Mouse (Mus musculus): ENCODE results near the gene Atl1.

Gene Atl1

GRCm38 (mm10) chr12:69885170-69885923 lies 7.1 kb upstream of the Atl1 start:
- no peak for DNase-seq

GRCm38 (mm10) chr12:69887776-69888175 lies 4.6 kb upstream of the Atl1 start:
- DNase-seq: no peak

GRCm38 (mm10) chr12:69888345-69888744 lies 4.1 kb upstream of the Atl1 start:
- no peak for DNase-seq

- DNase-seq: no peak
Observed at GRCm38 (mm10) chr12:69890051-69890450, 2.4 kb upstream of the Atl1 start.

DNA sequence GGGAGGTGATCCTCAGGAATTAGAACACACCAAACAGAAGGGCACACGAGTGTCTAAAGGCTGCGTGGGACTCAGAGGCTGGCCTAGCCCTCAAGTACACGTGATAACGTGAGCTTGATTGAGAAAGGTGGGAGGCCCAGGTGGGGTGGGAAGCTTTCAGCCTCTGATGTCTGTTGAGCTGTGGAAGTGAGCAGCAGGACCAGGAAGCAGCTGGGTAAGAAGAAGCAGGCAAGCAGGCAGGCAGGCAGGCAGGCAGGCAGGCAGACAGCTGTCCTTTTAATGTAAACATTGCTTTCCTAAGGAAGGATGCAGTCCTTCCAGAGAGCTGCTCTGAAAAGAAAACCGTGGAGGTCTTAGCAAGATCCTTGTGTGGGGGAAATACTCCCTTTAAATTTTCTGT lies 1.9 kb upstream of the Atl1 start:
- DNase-seq: peak; percentile 10 to 23

DNA sequence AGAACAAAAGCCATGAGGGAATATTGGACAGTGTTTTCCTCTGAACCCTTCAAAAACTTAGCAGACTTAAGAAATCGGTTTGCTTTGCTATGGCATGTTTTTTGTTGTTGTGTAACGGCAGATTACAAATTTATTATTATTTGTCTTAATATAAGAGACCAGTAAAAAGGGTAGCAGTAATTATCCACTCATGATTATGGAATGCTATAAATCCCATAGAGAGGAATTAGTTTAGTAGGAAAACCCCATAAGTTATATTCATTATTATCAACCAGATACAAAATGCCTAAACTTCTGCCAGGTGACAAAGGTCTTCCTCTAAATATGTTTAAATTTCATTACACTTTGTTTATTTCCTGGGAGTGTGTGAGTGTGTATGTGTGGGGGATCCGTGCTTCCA lies 693 bp upstream of the Atl1 start:
- no peak for DNase-seq

DNA sequence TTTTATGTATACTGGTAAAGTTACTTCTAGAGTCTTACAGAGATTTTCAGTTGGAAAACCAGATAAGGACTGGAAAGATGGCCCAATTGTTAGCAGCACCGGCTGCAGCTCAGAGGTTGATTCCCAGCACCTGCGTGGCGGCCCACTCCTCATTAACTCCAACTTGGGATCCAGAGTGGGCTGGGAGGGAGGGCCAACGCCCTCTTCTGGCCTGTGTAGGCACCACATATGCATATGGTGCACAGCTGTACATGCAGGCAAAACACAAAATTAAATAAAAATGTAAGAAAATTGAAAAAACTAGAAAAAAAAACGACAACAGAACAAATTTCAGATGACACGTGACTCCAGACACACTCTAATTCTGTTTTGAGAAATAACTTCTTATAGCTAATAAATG lies 1.5 kb downstream of the Atl1 start:
- peak in 1 of 2 experiments; percentile 28 for DNase-seq

DNA sequence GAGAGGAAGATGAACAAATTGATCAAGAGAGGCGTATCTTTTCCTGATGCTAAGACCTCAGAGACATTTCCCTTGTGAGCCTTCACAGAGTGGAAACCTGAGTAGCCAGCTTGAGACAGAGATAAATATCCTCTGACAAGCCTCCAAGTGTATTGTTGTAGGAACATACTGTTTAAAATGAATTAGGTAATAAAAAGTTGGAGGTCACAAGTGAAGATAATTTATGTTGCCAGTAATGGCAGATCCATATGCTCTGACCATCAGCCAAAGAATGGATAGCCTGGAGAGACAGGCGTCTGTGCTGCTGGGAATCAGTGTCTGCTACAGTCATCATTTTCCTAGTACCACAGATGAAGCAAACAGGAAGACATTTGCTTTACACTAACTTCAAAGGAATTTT lies 2.6 kb downstream of the Atl1 start:
- no peak for DNase-seq

- no peak for DNase-seq
Observed at GRCm38 (mm10) chr12:69898119-69898518, 5.7 kb downstream of the Atl1 start.

- DNase-seq: no peak
Observed at GRCm38 (mm10) chr12:69904991-69905390, 12.6 kb downstream of the Atl1 start.

DNA sequence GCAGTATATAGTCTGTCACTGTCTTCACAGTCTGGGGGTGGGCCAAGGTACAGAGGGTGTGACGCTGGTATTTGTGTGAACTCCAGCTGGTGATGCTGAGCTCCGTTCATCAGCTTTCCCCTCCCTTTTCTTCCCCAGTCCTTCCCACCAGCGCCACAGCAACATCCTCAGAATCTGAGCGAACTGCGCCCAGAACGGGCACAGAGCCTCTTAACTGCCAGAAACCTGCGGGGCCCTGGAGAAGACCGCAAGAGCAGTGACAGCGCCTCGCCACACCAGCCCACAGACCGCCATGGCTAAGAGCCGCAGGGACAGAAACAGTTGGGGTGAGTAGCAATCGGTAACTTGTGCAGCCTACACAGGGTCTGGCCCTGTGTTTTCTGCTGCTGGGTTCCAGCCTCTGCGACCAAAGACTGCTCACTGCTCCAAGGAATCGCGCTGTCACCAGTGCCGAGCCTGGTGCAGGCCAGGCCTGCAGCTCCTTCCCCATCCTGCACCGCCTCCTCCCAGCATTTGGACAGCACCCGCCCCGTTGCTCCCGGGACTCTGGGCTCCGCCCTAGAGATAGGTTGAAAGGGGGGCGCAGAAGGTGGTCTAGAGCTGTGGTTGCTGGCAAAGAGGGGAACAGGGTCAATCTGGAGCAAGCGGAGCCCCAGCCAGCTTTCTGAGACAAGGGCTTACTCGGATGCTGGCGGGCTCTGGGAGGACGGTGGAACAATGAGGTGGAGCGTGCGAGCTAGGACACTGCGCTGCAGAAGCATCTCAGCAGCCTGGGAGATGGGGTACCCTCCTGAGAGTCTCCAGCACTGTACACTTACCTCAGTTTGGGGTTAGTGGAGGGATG lies 15.5 kb downstream of the Atl1 start:
- peak; percentile 89 to 91 for DNase-seq

GRCm38 (mm10) chr12:69908511-69908900 lies 16.1 kb downstream of the Atl1 start:
- DNase-seq: peak; percentile 87 to 90

DNA sequence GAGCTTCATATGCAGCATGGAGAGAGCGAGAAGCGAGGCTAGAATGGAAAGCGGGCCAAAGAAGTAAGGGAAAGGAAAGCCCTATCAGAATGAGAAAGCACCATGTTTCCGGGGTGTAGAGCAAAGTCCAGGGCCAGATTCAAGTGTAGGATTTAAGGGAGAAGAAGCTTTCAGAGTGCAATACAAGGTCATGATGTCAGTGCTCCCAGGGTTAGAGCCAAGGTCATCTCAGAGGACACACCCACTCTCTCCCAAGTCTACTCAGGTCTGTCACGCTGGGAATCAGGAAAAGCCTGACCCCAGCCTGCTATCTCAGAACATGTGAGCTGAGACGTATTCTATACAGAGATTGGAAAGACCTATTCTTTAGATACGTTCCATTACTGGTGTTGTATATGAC lies 19.5 kb downstream of the Atl1 start:
- DNase-seq: no peak

- no peak for DNase-seq
Observed at GRCm38 (mm10) chr12:69912737-69913136, 20.3 kb downstream of the Atl1 start.

GRCm38 (mm10) chr12:69917870-69918269 lies 25.5 kb downstream of the Atl1 start:
- DNase-seq: no peak

DNA sequence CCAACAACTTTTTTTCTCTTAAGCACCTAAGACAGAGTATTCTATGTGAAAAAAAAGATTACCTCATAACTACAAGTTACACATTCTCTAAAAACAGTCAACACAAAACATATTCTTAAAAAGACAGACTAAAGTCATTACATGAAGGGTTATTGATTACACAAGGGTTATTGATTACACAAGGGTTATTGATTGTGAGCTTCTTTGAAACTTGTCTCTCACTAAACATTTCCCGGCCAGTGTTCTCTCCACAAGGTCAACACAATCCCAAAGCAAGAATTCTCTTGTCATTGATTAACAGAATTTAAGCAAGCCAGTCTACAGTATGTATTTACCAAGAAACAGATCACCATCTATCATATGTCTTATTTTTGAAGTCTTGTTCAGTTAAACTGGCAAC lies 29.7 kb downstream of the Atl1 start:
- DNase-seq: no peak

GRCm38 (mm10) chr12:69923128-69923527 lies 30.7 kb downstream of the Atl1 start:
- DNase-seq: peak; percentile 16 to 37

DNA sequence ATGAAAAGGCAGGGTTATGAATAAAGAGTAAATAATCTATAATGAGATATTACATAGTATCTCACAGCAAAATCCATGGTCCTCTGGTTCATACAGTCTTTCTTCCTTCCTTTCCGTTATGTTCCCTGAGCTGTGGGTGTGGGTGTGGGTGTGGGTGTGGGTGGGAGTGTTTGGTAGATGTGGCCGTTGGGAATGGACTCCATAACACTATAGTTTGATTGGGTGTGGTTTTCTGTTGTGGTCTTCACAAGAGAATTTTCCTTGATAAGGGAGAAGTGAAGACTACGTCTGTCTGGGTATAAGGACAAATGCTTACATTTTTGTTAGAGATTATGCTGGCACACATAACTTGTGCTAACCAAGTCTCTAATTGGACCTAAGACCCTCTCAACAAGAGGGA lies 31.2 kb downstream of the Atl1 start:
- no peak for DNase-seq

GRCm38 (mm10) chr12:69924012-69924411 lies 31.6 kb downstream of the Atl1 start:
- DNase-seq: peak; percentile 49 to 61

DNA sequence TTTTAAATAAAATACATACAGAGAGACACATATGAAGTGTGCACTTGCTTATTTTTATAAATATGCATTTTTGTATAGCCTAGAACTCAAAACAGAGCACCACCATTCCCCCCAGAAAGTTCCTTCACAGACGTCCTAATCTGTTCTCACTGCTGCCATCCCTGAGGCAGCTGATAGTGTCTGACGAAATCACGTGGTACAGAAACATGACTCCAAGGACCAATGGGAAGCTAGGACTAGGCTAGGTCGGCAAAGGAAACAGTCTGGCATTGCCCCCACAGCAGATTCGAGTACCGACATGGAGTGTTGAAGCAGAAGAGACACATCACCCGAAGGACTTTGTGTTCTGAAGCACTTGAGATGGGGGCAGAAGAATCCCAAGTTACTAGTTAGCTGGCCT lies 34.3 kb downstream of the Atl1 start:
- DNase-seq: peak in 1 of 2 experiments; percentile 6

DNA sequence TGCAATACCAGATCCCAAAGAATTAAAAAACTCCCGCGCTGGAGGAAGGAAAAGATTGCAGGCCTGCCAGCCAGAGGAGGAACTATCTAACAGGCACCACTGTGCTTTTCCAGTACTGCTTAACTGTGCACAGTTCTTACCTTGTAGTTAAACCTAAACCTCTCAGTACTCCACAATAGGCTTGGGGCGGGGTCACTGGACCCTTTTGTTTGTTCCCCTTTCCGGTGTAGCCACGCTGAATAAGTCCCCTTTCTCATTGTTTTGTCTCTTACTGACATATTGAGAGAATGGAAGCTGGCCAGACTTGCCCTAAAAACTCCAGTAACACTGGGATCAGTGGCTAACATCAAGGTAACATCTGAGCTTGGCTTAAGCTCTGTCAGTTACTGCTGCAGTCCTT lies 45.3 kb downstream of the Atl1 start:
- no peak for DNase-seq

GRCm38 (mm10) chr12:69939291-69939690 lies 46.9 kb downstream of the Atl1 start:
- peak; percentile 24 to 38 for DNase-seq

- DNase-seq: no peak
Observed at GRCm38 (mm10) chr12:69941655-69942329, 49.4 kb downstream of the Atl1 start.

DNA sequence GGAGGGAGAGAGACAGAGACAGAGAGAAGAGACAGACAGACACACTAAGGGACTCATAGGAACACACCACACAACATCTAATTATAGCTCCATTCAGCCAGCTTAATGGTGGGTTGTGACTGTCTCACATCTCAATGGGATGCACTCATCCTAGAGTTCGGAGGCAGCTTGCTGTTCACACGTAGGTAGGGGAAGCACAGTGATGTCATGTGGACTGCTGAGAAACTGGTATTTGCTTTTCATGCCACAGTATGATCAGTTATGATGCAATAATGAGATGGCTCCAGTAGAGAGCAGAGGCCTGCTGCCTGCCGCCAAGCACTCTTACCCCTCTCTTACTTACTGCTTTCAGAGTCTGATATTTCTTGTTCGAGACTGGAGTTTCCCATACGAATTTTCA lies 53.4 kb downstream of the Atl1 start:
- no peak for DNase-seq

All from cerebellum, postnatal 10 days (tissue).